23 mouse cellular contexts compared by ENCODE assay signal in genomic region chr7:135499403-135499802, GRCm38 (mm10). TPM values are rescaled to one million over a fixed set of nuclear protein-coding genes. Genes with fewer than 3 reads are reported as not detected.
DNase-seq lines count a peak whose midpoint lies in the region; ATAC-seq and TF ChIP-seq lines count a peak whose summit lies in the region.
"Had no signal": no experiment of that assay in that cellular context is flagged by ENCODE, and none has a peak within 500 bp of the region (broad histone marks: within the 10 kb centered on the region; RNA-seq: fewer than 3 reads in every experiment).

No protein-coding gene starts in this region.

- no peak for DNase-seq in heart, postnatal 0 days (ENCODE audit: low spot score)
- no peak for DNase-seq in heart, adult 8-10 months (ENCODE audit: low spot score)
- no peak for DNase-seq in lung, postnatal 0 days (ENCODE audit: low spot score)
- DNase-seq in lung, postnatal 4 days: no peak
- DNase-seq in adipocyte (ENCODE audit: low spot score): peak; percentile 10
- no peak for DNase-seq in embryo, embryonic 11 days
- DNase-seq in kidney, adult 9 months: no peak
- DNase-seq: adrenal gland, postnatal 10 days; cerebellum, adult 18-20 months; gastrocnemius, postnatal 36 days; kidney, postnatal 10 days had no signal

- TF ChIP-seq CTCF in heart, postnatal 0 days (IDR thresholded peaks at IDR 0.05; ENCODE audit: low read depth): 0 out of 2 replicates have a peak, but pooled peaks have one; percentile 7
- peak; percentile 24 for TF ChIP-seq CTCF in lung, postnatal 0 days (IDR thresholded peaks at IDR 0.05)
- peak; percentile 25; the same call in 1 of the 2 replicates for TF ChIP-seq CTCF in small intestine, adult 2 months (IDR thresholded peaks at IDR 0.05; ENCODE audit: extremely low read depth, insufficient read length, insufficient replicate concordance, low read depth, low read length)

- TF ChIP-seq EP300 in heart, postnatal 0 days (IDR thresholded peaks at IDR 0.05; ENCODE audit: low read depth): no peak
- no peak for TF ChIP-seq EP300 in lung, postnatal 0 days (IDR thresholded peaks at IDR 0.05)

- no peaks in the 10 kb centered on the region for H3K27me3 ChIP-seq in heart, postnatal 0 days (ENCODE audit: control insufficient read depth, insufficient read depth, low read length)
- H3K27me3 ChIP-seq in lung, postnatal 0 days (replicated peaks; ENCODE audit: insufficient read depth, low read length): no peaks in the 10 kb centered on the region
- no peaks in the 10 kb centered on the region for H3K27me3 ChIP-seq in small intestine, adult 2 months (ENCODE audit: control insufficient read depth, insufficient read depth, low read length)
- H3K27me3 ChIP-seq: embryonic facial prominence, embryonic 15.5 days; heart, embryonic 13.5 days; midbrain, embryonic 13.5 days had no signal

- TF ChIP-seq POLR2A in small intestine, adult 2 months (IDR thresholded peaks at IDR 0.05; ENCODE audit: low read depth, low read length): no peak

- ATAC-seq in heart, postnatal 0 days (ENCODE audit: insufficient read depth, low read depth): no peak
- ATAC-seq in lung, postnatal 0 days: no peak
- ATAC-seq: midbrain, embryonic 13.5 days had no signal

- no peak overlapping the region for H3K4me2 ChIP-seq in heart, postnatal 0 days (ENCODE audit: low read depth, low read length)
- H3K4me2 ChIP-seq in lung, postnatal 0 days (replicated peaks; ENCODE audit: low read depth, low read length): no peak overlapping the region
- H3K4me2 ChIP-seq: embryonic facial prominence, embryonic 15.5 days; heart, embryonic 13.5 days; midbrain, embryonic 13.5 days had no signal

- no peak overlapping the region for H3K27ac ChIP-seq in heart, postnatal 0 days (ENCODE audit: low read depth)
- H3K27ac ChIP-seq in lung, postnatal 0 days (ENCODE audit: low read length): no peak overlapping the region
- H3K27ac ChIP-seq in small intestine, adult 2 months (ENCODE audit: insufficient read depth, low read depth, low read length): no peak overlapping the region
- H3K27ac ChIP-seq: embryonic facial prominence, embryonic 15.5 days; heart, embryonic 13.5 days; macrophage; midbrain, embryonic 13.5 days had no signal

- H3K9ac ChIP-seq in heart, postnatal 0 days (replicated peaks; ENCODE audit: low read depth, low read length): no peak overlapping the region
- H3K9ac ChIP-seq in lung, postnatal 0 days (replicated peaks; ENCODE audit: low read depth): no peak overlapping the region
- H3K9ac ChIP-seq: embryonic facial prominence, embryonic 15.5 days; heart, embryonic 13.5 days; midbrain, embryonic 13.5 days had no signal

- no peaks in the 10 kb centered on the region for H3K36me3 ChIP-seq in heart, postnatal 0 days (replicated peaks; ENCODE audit: control insufficient read depth, insufficient read depth, low read length)
- H3K36me3 ChIP-seq in lung, postnatal 0 days (ENCODE audit: insufficient read depth, low read length): no peaks in the 10 kb centered on the region
- no peaks in the 10 kb centered on the region for H3K36me3 ChIP-seq in small intestine, adult 2 months (ENCODE audit: control insufficient read depth, insufficient read depth, low read length)
- H3K36me3 ChIP-seq: embryonic facial prominence, embryonic 15.5 days; heart, embryonic 13.5 days; midbrain, embryonic 13.5 days had no signal

- WGBS in heart, postnatal 0 days: 23% methylated on average over 2 of the region's 2 CpGs
- 46% methylated on average over 2 of the region's 2 CpGs for WGBS in lung, postnatal 0 days
- WGBS in small intestine, adult 2 months: 40% methylated on average over 2 of the region's 2 CpGs

- H3K9me3 ChIP-seq in heart, postnatal 0 days (replicated peaks; ENCODE audit: control insufficient read depth, low read length): no peaks in the 10 kb centered on the region
- no peaks in the 10 kb centered on the region for H3K9me3 ChIP-seq in lung, postnatal 0 days (ENCODE audit: low read length)
- H3K9me3 ChIP-seq: embryonic facial prominence, embryonic 15.5 days; heart, embryonic 13.5 days; midbrain, embryonic 13.5 days had no signal

- no peaks in the 10 kb centered on the region for H3K4me1 ChIP-seq in heart, postnatal 0 days (ENCODE audit: control insufficient read depth, insufficient read depth)
- H3K4me1 ChIP-seq in lung, postnatal 0 days (ENCODE audit: insufficient read depth, low read depth, low read length): no peaks in the 10 kb centered on the region
- H3K4me1 ChIP-seq in small intestine, adult 2 months (ENCODE audit: control insufficient read depth, insufficient read depth, insufficient read length, low read length): no peaks in the 10 kb centered on the region; the same call in 1 of the 2 replicates
- H3K4me1 ChIP-seq: embryonic facial prominence, embryonic 15.5 days; heart, embryonic 13.5 days; midbrain, embryonic 13.5 days had no signal

- no peak overlapping the region for H3K4me3 ChIP-seq in heart, postnatal 0 days (ENCODE audit: low read depth, low read length)
- no peak overlapping the region for H3K4me3 ChIP-seq in lung, postnatal 0 days (ENCODE audit: low read depth, low read length)
- no peak overlapping the region for H3K4me3 ChIP-seq in small intestine, adult 2 months (ENCODE audit: low read depth, low read length)
- H3K4me3 ChIP-seq: embryonic facial prominence, embryonic 15.5 days; heart, embryonic 13.5 days; midbrain, embryonic 13.5 days had no signal

RNA-seq across cellular contexts. Expression of gene Clrn3, which starts 29.1 kb away (rescaled TPM):
- not detected in 2 replicates for total RNA-seq in heart, postnatal 0 days (2014; rRNA removed; ENCODE audit: low replicate concordance)
- polyA plus RNA-seq in heart, postnatal 0 days (2015; fragmentation: Nextera tagmentation; extraction: Ambion mirVana): not detected in 2 replicates
- total RNA-seq in heart, adult 8-10 months (2022): under 1 TPM in 1 of 4 experiments, not detected in 3; 0.11 TPM
- polyA plus RNA-seq in lung, postnatal 0 days (2015; fragmentation: Nextera tagmentation; extraction: Ambion mirVana): not detected in 2 replicates
- 13.8 and 41.7 TPM in 2 replicates for polyA plus RNA-seq in small intestine, adult 2 months (2012; rRNA removed)
- total RNA-seq: adrenal gland, postnatal 10 days; ES-E14; gastrocnemius, postnatal 36 days; hematopoietic stem cell, adult 5-6 weeks; layer of hippocampus, adult 8-10 months; left cerebral cortex, postnatal 14 days; neutrophil, adult 5-6 weeks had no signal
- polyA plus RNA-seq: C2C12; embryonic facial prominence, embryonic 15.5 days; forebrain, embryonic 11.5 days; heart, embryonic 13.5 days; macrophage; midbrain, embryonic 13.5 days had no signal

RNA-seq across cellular contexts. Expression of gene Ptpre, which starts 37.9 kb away (rescaled TPM):
- 3.1 and 4.0 TPM in 2 replicates for total RNA-seq in heart, postnatal 0 days (2014; rRNA removed; ENCODE audit: low replicate concordance)
- polyA plus RNA-seq in heart, postnatal 0 days (2015; fragmentation: Nextera tagmentation; extraction: Ambion mirVana): 2.0 and 2.2 TPM in 2 replicates
- 1 to 10 TPM; 1.9 to 3.8 (median 2.5) TPM for total RNA-seq in heart, adult 8-10 months (2022)
- 8.6 and 8.7 TPM in 2 replicates for polyA plus RNA-seq in lung, postnatal 0 days (2015; fragmentation: Nextera tagmentation; extraction: Ambion mirVana)
- 4.3 and 17.0 TPM in 2 replicates for polyA plus RNA-seq in small intestine, adult 2 months (2012; rRNA removed)

Comparison
In these comparisons a context has a peak if more than half of its experiments do, and no peak if none do; other contexts are left out.
1. RNA of gene Clrn3, which starts 29.1 kb away (polyA plus RNA-seq): 13.8 to 41.7 TPM in small intestine, adult 2 months; not detected in heart, postnatal 0 days and not detected in lung, postnatal 0 days; every median in the first group is over 10 times any median in the second.
2. Peak in every context shown above with its lines, with median percentiles within 50 percentile points of each other: CTCF ChIP-seq.